Mouse (Mus musculus): ENCODE results near the gene Shcbp1l.
"Not testable (repeated sequence)": the region's sequence is repeated elsewhere in the genome, so short reads cannot be mapped to it uniquely, and the experiment has no call there.

- TF ChIP-seq CTCF, POLR2A (IDR thresholded peaks at IDR 0.05; ENCODE audit: insufficient read depth, low read depth, low read length): not testable (repeated sequence)
Measured at GRCm38 (mm10) chr1:153415742-153416141, 9.2 kb upstream of the Shcbp1l start.
